Mouse (Mus musculus): ENCODE measurements around the gene Iqsec1. TPM values are rescaled to one million over a fixed set of nuclear protein-coding genes. Genes with fewer than 3 reads are reported as not detected.
A peak's percentile ranks its signal among the peaks of the same experiment; 100 is the strongest.

Gene Iqsec1
- total RNA-seq, 2 experiments from 2014 or later = 207 to 221 TPM

GRCm38 (mm10) chr6:90804646-90805045 is 183.8 kb downstream of the Iqsec1 start:
- no peak for DNase-seq (ENCODE audit: extremely low spot score in 1 of 2, low spot score in 2 of 2)
- intact Hi-C loops (cut with DNase I) = no loop called here

GRCm38 (mm10) chr6:90802604-90803003 is 185.9 kb downstream of the Iqsec1 start:
- peak; percentile 52 to 71 for DNase-seq (ENCODE audit: extremely low spot score in 1 of 2, low spot score in 2 of 2)
- intact Hi-C loops (cut with DNase I) = no loop called here

- intact Hi-C loops (cut with DNase I) = no loop called here
- no peak for DNase-seq (ENCODE audit: extremely low spot score in 1 of 2, low spot score in 2 of 2)
Observed at GRCm38 (mm10) chr6:90802058-90802457, 186.4 kb downstream of the Iqsec1 start.

GRCm38 (mm10) chr6:90800825-90801224 is 187.7 kb downstream of the Iqsec1 start:
- intact Hi-C loops (cut with DNase I) = no loop called here
- no peak for DNase-seq (ENCODE audit: extremely low spot score in 1 of 2, low spot score in 2 of 2)

GRCm38 (mm10) chr6:90799116-90799515 is 189.4 kb downstream of the Iqsec1 start:
- intact Hi-C loops (cut with DNase I) = loop anchor here (5.0 kb wide), 1 partner anchor 52 kb away; no protein-coding TSS in a partner anchor
- DNase-seq (ENCODE audit: extremely low spot score in 1 of 2, low spot score in 2 of 2) = no peak

GRCm38 (mm10) chr6:90798201-90798600 is 190.3 kb downstream of the Iqsec1 start:
- no peak for DNase-seq (ENCODE audit: extremely low spot score in 1 of 2, low spot score in 2 of 2)
- intact Hi-C loops (cut with DNase I) = loop anchor here (5.0 kb wide), 1 partner anchor 51 kb away; no protein-coding TSS in a partner anchor

- intact Hi-C loops (cut with DNase I) = loop anchor here (5.0 kb wide), 1 partner anchor 50 kb away; no protein-coding TSS in a partner anchor
Observed at GRCm38 (mm10) chr6:90796902-90797596, 191.4 kb downstream of the Iqsec1 start.

GRCm38 (mm10) chr6:90790901-90791300 is 197.6 kb downstream of the Iqsec1 start:
- intact Hi-C loops (cut with DNase I) = no loop called here
- no peak for DNase-seq (ENCODE audit: extremely low spot score in 1 of 2, low spot score in 2 of 2)

More at GRCm38 (mm10) chr6:90796902-90797596, 191.4 kb downstream of the Iqsec1 start:
- DNase-seq (ENCODE audit: extremely low spot score in 1 of 2, low spot score in 2 of 2) = no peak

- no peak for DNase-seq (ENCODE audit: extremely low spot score in 1 of 2, low spot score in 2 of 2)
- intact Hi-C loops (cut with DNase I) = no loop called here
Observed at GRCm38 (mm10) chr6:90789520-90789919, 199.0 kb downstream of the Iqsec1 start.

GRCm38 (mm10) chr6:90787587-90787986 is 200.9 kb downstream of the Iqsec1 start:
- no peak for DNase-seq (ENCODE audit: extremely low spot score in 1 of 2, low spot score in 2 of 2)
- intact Hi-C loops (cut with DNase I) = no loop called here

GRCm38 (mm10) chr6:90787036-90787435 is 201.4 kb downstream of the Iqsec1 start:
- intact Hi-C loops (cut with DNase I) = no loop called here
- DNase-seq (ENCODE audit: extremely low spot score in 1 of 2, low spot score in 2 of 2) = peak in 1 of 2 experiments; percentile 67

- intact Hi-C loops (cut with DNase I) = no loop called here
- no peak for DNase-seq (ENCODE audit: extremely low spot score in 1 of 2, low spot score in 2 of 2)
Observed at GRCm38 (mm10) chr6:90786589-90786988, 201.9 kb downstream of the Iqsec1 start.

GRCm38 (mm10) chr6:90783945-90784344 is 204.5 kb downstream of the Iqsec1 start:
- intact Hi-C loops (cut with DNase I) = no loop called here
- DNase-seq (ENCODE audit: extremely low spot score in 1 of 2, low spot score in 2 of 2) = no peak

GRCm38 (mm10) chr6:90783176-90783575 is 205.3 kb downstream of the Iqsec1 start:
- DNase-seq (ENCODE audit: extremely low spot score in 1 of 2, low spot score in 2 of 2) = no peak
- intact Hi-C loops (cut with DNase I) = no loop called here

- peak; percentile 65 to 75 for DNase-seq (ENCODE audit: extremely low spot score in 1 of 2, low spot score in 2 of 2)
- intact Hi-C loops (cut with DNase I) = no loop called here
Observed at GRCm38 (mm10) chr6:90781921-90782770, 206.3 kb downstream of the Iqsec1 start.

GRCm38 (mm10) chr6:90780532-90780931 is 208.0 kb downstream of the Iqsec1 start:
- intact Hi-C loops (cut with DNase I) = no loop called here
- DNase-seq (ENCODE audit: extremely low spot score in 1 of 2, low spot score in 2 of 2) = no peak

GRCm38 (mm10) chr6:90778841-90779240 is 209.6 kb downstream of the Iqsec1 start:
- no peak for DNase-seq (ENCODE audit: extremely low spot score in 1 of 2, low spot score in 2 of 2)
- intact Hi-C loops (cut with DNase I) = no loop called here

GRCm38 (mm10) chr6:90777302-90777701 is 211.2 kb downstream of the Iqsec1 start:
- no peak for DNase-seq (ENCODE audit: extremely low spot score in 1 of 2, low spot score in 2 of 2)
- intact Hi-C loops (cut with DNase I) = no loop called here

GRCm38 (mm10) chr6:90775606-90776005 is 212.9 kb downstream of the Iqsec1 start:
- intact Hi-C loops (cut with DNase I) = no loop called here
- no peak for DNase-seq (ENCODE audit: extremely low spot score in 1 of 2, low spot score in 2 of 2)

GRCm38 (mm10) chr6:90773811-90774233 is 214.7 kb downstream of the Iqsec1 start:
- peak in 1 of 2 experiments; percentile 47 for DNase-seq (ENCODE audit: extremely low spot score in 1 of 2, low spot score in 2 of 2)
- intact Hi-C loops (cut with DNase I) = no loop called here

Data from left cerebral cortex, postnatal 10 days (tissue).